Mouse (Mus musculus) large intestine, adult 2 months (tissue): Measurements from ENCODE around the gene Nab2. TPM values are rescaled to one million over a fixed set of nuclear protein-coding genes. Genes with fewer than 3 reads are reported as not detected.
A peak's percentile ranks its signal among the peaks of the same experiment; 100 is the strongest.

Experiments used
- DNase-seq: peaks from one replicate; pipeline ENCODE4 v3.0.0-alpha.2; 2012; ENCODE audit warnings: low read depth, low spot score
- WGBS: fragments of 180-500 bp; shearing (Covaris S2); methylation state at CpG from one replicate; pipeline ENCODE4 v1.1.7; 2018; 5-methylcytosine and 5-hydroxymethylcytosine counted together
- polyA plus RNA-seq: library from polyadenylated mRNA; depleted of rRNA; stranded (reverse); fragments of >200 nt; gene quantifications from 2 replicates; pipeline ENCODE4 v1.2.3, GENCODE M21; 2012; rRNA removed

Nab2 gene
- polyA plus RNA-seq = 9.9 and 19.4 TPM in 2 replicates

- DNase-seq = no peak
- WGBS = 5% methylated on average over 40 of the region's 40 CpGs
Observed at GRCm38 (mm10) chr10:127668093-127669050, at the start of gene Nab2. Gene Nab2, minus strand, starts transcription at chr10:127668568.

- WGBS = 92% methylated on average over 6 of the region's 6 CpGs
- DNase-seq = no peak
Observed at GRCm38 (mm10) chr10:127712736-127713135, 44.4 kb upstream of the Nab2 start.

DNA sequence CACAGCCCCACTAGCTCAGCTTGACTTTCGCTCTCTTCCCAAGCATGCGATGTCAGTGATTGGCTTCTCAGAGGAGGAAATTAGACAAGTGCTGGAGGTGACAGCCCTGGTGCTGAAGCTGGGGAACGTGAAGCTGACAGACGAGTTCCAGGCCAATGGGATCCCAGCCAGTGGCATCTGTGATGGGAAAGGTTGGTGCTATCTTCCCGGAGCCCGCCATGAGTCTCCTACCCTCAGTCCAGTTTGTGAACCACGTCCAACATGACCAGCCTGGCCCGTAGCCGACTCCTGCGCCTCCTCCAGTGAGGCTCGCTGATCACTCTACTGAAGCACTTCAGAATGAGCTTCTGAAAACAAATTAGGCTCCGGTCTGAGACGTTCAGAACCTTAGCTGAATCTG, 42.0 kb upstream of the Nab2 start:
- 87% methylated on average over 13 of the region's 13 CpGs for WGBS
- no peak for DNase-seq

DNA sequence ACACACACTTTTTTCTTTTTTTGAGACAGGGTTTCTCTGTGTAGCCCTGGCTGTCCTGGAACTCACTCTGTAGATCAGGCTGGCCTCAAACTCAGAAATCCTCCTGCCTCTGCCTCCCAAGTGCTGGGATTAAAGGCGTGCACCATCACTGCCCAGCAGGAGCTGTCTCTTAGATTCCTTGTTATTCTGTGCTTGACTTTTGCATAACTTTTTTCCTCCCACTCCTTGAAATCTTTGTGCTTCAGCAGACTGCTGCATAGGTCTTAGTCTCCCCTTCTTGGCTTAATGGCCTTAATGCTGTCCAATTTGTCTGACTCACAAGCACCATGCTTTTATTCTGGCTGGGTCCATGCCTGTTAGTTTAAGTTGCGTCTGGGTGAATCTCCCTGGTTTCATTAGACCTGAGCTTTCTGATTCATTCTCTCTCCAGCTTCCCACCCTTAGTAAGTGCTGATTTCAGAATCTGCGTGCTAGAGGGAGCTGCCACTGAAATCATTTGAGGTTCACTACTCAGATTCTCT, 40.5 kb upstream of the Nab2 start:
- WGBS = 87% methylated on average over 3 of the region's 3 CpGs
- DNase-seq = no peak

GRCm38 (mm10) chr10:127707721-127708120, 39.4 kb upstream of the Nab2 start:
- 51% methylated on average over 7 of the region's 7 CpGs for WGBS
- no peak for DNase-seq

DNA sequence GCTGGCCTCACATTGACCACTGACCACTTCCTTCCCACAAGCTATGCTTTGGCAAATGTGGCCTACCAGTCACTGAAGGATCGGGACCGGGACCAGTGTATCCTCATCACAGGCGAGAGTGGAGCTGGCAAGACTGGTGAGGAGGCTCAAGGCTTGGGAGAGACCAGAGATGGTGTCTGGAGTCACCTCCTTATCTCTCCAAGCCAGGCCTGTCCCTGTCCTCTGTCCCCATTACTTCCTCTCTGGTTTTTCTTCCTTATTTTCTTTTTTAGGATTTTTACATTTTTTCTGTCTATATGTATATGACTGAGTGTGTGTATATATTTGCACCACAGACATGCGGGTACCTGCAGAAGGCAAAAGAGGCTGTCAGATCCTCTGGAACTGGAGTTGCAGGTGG, 37.4 kb upstream of the Nab2 start:
- WGBS = 91% methylated on average over 4 of the region's 4 CpGs
- no peak for DNase-seq

- WGBS = 59% methylated on average over 2 of the region's 2 CpGs
- no peak for DNase-seq
Observed at GRCm38 (mm10) chr10:127704766-127705220, 36.4 kb upstream of the Nab2 start, which contains the start of gene Myo1a. Gene Myo1a, plus strand, starts transcription at chr10:127705170.

- DNase-seq = peak; percentile 75
- 21% methylated on average over 2 of the region's 2 CpGs for WGBS
Observed at GRCm38 (mm10) chr10:127704293-127704692, 35.9 kb upstream of the Nab2 start.

- 13% methylated on average over 4 of the region's 4 CpGs for WGBS
- peak; percentile 59 for DNase-seq
Observed at GRCm38 (mm10) chr10:127703299-127703698, 34.9 kb upstream of the Nab2 start.

GRCm38 (mm10) chr10:127698966-127699365, 30.6 kb upstream of the Nab2 start:
- no peak for DNase-seq
- 97% methylated on average over 7 of the region's 7 CpGs for WGBS

- 56% methylated on average over 7 of the region's 7 CpGs for WGBS
- DNase-seq = no peak
Observed at GRCm38 (mm10) chr10:127695775-127696174, 27.4 kb upstream of the Nab2 start.

- no peak for DNase-seq
- 32% methylated on average over 2 of the region's 2 CpGs for WGBS
Observed at GRCm38 (mm10) chr10:127694636-127695035, 26.3 kb upstream of the Nab2 start.

DNA sequence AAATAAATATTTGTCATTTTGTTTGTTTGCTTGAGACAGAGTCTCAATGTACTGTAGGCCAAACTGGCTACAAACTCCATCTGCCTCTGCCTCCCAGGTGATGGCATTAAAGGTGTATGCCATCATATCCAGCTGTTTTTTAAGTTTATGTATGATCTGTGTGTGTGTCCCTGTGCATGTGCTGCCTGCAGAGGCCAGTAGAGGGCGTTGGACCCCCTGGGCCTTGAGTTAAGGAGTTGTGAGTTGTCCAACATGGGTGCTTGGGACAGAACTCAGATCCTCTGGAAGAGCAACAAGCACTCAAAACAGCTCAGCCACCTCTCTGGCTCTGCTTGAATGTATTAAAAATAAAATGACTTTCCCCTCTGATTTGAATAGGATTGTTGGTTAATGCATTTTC, 22.7 kb upstream of the Nab2 start:
- WGBS = 19% methylated on average over 1 of the region's 1 CpGs
- DNase-seq = no peak

- WGBS = 83% methylated on average over 6 of the region's 6 CpGs
- no peak for DNase-seq
Observed at GRCm38 (mm10) chr10:127682886-127683285, 14.5 kb upstream of the Nab2 start.

DNA sequence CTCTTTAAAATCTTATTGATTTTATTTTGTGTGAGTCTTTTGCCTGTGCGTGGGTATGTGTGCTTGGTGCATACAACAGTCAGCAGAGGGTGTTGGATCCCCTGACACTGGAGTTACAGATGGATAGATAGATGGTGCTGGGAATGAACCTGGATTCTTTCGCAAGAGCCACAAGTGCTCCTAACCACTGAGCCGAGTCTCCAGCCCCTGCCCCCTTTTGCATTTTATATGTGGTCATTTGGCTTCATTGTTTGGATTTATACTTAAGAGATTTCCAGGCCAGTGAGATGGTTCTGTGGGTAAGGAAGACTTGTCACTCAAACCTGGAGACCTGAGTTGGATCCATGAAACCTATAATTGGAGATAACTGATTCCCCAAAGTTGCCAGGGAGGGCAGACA, 11.5 kb upstream of the Nab2 start:
- WGBS = 88% methylated on average over 3 of the region's 3 CpGs

DNA sequence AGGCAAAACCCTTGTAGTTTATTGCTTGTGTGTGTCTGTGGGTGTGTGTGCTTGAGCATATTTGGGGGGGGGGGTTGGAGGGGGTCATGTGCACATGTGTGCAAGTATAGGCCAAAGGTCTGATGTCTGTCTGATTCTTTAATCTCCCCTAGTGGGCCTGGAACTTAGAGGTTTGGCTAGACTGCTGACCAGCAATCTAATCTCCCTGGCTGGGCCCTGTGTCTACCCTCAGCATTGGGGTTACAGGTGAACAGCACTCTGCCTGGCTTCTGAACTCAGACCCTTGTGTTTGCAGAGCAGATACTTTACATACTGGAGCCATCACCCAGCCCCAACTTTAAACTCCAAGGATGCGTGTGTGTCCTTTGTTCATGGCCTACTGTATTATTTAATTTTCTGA, 10.8 kb upstream of the Nab2 start:
- no peak for DNase-seq
- 94% methylated on average over 1 of the region's 1 CpGs for WGBS

More for the DNA sequence above, 11.5 kb upstream of the Nab2 start:
- no peak for DNase-seq

- no peak for DNase-seq
- 3% methylated on average over 14 of the region's 14 CpGs for WGBS
Observed at GRCm38 (mm10) chr10:127677591-127678336, 9.4 kb upstream of the Nab2 start.

DNA sequence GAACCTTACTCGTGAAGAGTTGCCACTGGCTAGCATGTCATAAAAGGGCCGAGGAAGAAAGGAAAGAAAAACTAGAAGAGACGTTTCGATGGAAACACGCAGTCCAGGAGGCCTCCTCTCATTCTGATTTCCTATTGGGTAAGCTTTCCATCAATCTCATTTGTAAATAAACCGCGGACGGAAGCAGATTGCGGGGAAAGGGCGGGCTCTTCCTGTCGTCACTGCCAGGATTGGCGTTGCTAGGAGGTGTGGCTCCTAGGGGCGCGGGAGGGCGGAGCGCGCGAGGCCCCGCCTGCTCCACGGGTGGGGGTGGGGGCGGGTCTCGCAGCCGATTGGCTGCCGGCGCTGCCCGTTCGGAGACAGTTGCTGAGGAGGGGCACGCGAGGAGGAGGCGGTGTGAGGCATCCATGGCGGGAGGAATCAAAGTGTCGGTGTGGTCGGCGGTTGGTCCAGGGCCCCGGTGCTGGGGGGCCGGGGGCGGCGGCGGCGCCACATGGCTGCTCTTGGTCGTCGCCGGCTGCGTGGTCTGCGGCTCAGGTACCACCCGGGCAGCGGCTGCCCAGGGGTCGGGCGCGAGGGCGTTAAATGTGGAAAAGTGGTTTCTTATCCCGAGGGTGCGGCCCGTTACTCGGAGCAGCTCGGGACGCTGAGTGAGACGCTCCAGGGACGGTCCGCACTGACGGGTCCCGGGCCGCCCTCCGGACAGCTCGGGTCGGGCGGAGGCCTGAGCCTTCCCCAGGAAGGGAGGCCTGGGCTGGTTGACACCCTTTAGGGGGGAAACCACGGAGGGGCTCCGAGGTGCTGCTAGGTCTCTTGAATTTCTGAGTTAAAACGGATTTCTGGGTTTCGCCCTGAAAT, 8.6 kb upstream of the Nab2 start:
- WGBS = under 1% methylated on average over 71 of the region's 71 CpGs
- peak; percentile 99 for DNase-seq

DNA sequence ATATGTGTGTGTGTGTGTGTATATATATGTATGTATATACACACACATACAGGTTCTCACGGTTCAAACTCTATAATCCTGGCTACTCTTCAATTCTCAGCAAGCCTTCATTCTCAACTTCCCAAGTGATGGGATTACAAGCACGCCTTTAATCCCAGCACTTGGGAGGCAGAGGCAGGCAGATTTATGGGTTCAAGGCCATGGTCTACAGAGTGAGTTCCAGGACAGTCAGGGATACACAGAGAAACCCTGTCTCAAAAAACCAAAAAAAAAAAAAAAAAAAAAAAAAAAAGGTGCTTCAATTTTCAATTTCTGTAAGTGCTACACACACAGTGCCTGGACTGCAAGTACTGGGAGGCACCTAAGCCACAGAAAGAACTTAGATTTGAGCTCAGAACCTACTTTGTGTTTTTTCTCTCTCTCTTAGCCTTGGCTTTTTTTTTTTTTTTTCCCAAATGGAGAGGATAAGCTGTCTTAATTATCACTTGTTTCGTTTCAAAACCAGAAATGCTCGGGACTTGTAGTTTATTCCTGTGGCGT, 7.6 kb upstream of the Nab2 start:
- no peak for DNase-seq
- 35% methylated on average over 5 of the region's 5 CpGs for WGBS
